Mouse (Mus musculus) small intestine, adult 2 months (tissue): Measurements from ENCODE around the gene Slmap.

Source experiments
- CTCF ChIP-seq: fragments of 200-500 bp; IDR thresholded peaks from 2 replicates; pipeline ENCODE4 v1.5.1; 2012; ENCODE audit warnings: low read depth, mild to moderate bottlenecking, control low read depth, inconsistent platforms, low read length, moderate library complexity, mixed read lengths; ENCODE audit not compliant: insufficient replicate concordance, insufficient read length; ENCODE audit errors: extremely low read depth
- POLR2A ChIP-seq: fragments of 200-500 bp; IDR thresholded peaks from 2 replicates; pipeline ENCODE4 v1.6.1; 2012; ENCODE audit warnings: low read depth, mild to moderate bottlenecking, control low read depth, inconsistent platforms, low read length, moderate library complexity

GRCm38 (mm10) chr14:26391866-26392265 lies 142.9 kb downstream of the Slmap start:
- TF ChIP-seq CTCF = no peak
- no peak for TF ChIP-seq POLR2A
